Mouse (Mus musculus) MEL (cell line): ENCODE results near the gene Nrg4. TPM values are rescaled to one million over a fixed set of nuclear protein-coding genes. Genes with fewer than 3 reads are reported as not detected.
A peak's percentile ranks its signal among the peaks of the same experiment; 100 is the strongest.
"Not testable (repeated sequence)": the region's sequence is repeated elsewhere in the genome, so short reads cannot be mapped to it uniquely, and the experiment has no call there.

Experiments used
- DNase-seq: peaks from one replicate; pipeline ENCODE4 v3.0.0; 2011; ENCODE audit warnings: low read depth, low spot score
- H3K27ac ChIP-seq: 2 replicates; pipeline ENCODE4 v1.5.1; 2012; ENCODE audit warnings: low read depth, mild to moderate bottlenecking, control low read depth, low read length, moderate library complexity; ENCODE audit not compliant: control insufficient read depth
- H3K27me3 ChIP-seq, 2 experiments: fragments of 150-350 bp in 1 of 2; sonication (generic) in 1 of 2; 2 replicates each; pipeline ENCODE4 v1.6.1; 2012; ENCODE audit warnings: low read length in 2 of 2, mild to moderate bottlenecking in 2 of 2, improper control_type of control experiment in 1 of 2, moderate library complexity in 1 of 2; ENCODE audit not compliant: insufficient read depth in 2 of 2, control insufficient read depth in 1 of 2
- H3K36me3 ChIP-seq, 2 experiments: 2 replicates each; pipeline ENCODE4 v1.6.1; 2012 to 2014; ENCODE audit warnings: low read length in 2 of 2, improper control_type of control experiment in 1 of 2, inconsistent platforms in 1 of 2, mild to moderate bottlenecking in 1 of 2; ENCODE audit not compliant: insufficient read depth in 2 of 2, control insufficient read depth in 1 of 2
- H3K4me1 ChIP-seq, 2 experiments: fragments of 150-350 bp in 1 of 2; sonication (generic) in 1 of 2; 2 replicates each; pipeline ENCODE4 v1.6.1; 2012; ENCODE audit warnings: low read length in 2 of 2, improper control_type of control experiment in 1 of 2, mild to moderate bottlenecking in 1 of 2; ENCODE audit not compliant: insufficient read depth in 2 of 2, control insufficient read depth in 1 of 2
- H3K4me3 ChIP-seq, 2 experiments: fragments of 150-350 bp in 1 of 2; sonication (generic) in 1 of 2; 2 replicates each; pipeline ENCODE4 v1.5.1; 2012; ENCODE audit warnings: low read depth in 2 of 2, low read length in 2 of 2, mild to moderate bottlenecking in 2 of 2, moderate library complexity in 2 of 2, control low read depth in 1 of 2, improper control_type of control experiment in 1 of 2; ENCODE audit not compliant: control insufficient read depth in 1 of 2, insufficient read depth in 1 of 2
- H3K79me2 ChIP-seq: 2 replicates; pipeline ENCODE4 v1.6.1; 2012; ENCODE audit warnings: mild to moderate bottlenecking, low read length, moderate library complexity; ENCODE audit not compliant: control insufficient read depth, poor library complexity, insufficient read depth
- H3K9ac ChIP-seq: 2 replicates; pipeline ENCODE4 v1.6.1; 2012; ENCODE audit warnings: low read depth, mild to moderate bottlenecking, control low read depth, low read length, moderate library complexity; ENCODE audit not compliant: control insufficient read depth, poor library complexity, severe bottlenecking
- H3K9me3 ChIP-seq: fragments of 150-350 bp; sonication (generic); replicated peaks from 2 replicates; pipeline ENCODE4 v1.6.1; 2012; ENCODE audit warnings: mild to moderate bottlenecking, low read length, improper control_type of control experiment, moderate library complexity; ENCODE audit not compliant: insufficient read depth
- CHD2 ChIP-seq: IDR thresholded peaks from 2 replicates; pipeline ENCODE4 v1.6.1; 2011; ENCODE audit warnings: low read length, improper control_type of control experiment
- CTCF ChIP-seq, 3 experiments: IDR thresholded peaks in 2 of 3; conservative IDR thresholded peaks in 1 of 3; 2 replicates each; pipeline ENCODE4 v1.5.1; 2011 to 2012; ENCODE audit warnings: low read length in 3 of 3, low read depth in 2 of 3, mild to moderate bottlenecking in 2 of 3, improper control_type of control experiment in 1 of 3, inconsistent platforms in 1 of 3, mixed read lengths in 1 of 3, moderate library complexity in 1 of 3; ENCODE audit not compliant: control insufficient read depth in 1 of 3, insufficient read depth in 1 of 3, poor library complexity in 1 of 3, severe bottlenecking in 1 of 3
- ETS1 ChIP-seq: IDR thresholded peaks from 2 replicates; pipeline ENCODE4 v1.6.1; 2012; ENCODE audit warnings: low read depth, mild to moderate bottlenecking, inconsistent platforms, low read length, improper control_type of control experiment, moderate library complexity
- GABPA ChIP-seq: IDR thresholded peaks from 2 replicates; pipeline ENCODE4 v1.6.1; 2012; ENCODE audit warnings: low read depth, mild to moderate bottlenecking, inconsistent platforms, low read length, improper control_type of control experiment, moderate library complexity
- HCFC1 ChIP-seq: IDR thresholded peaks from 2 replicates; pipeline ENCODE4 v1.6.1; 2012; ENCODE audit warnings: low read depth, mild to moderate bottlenecking, inconsistent platforms, low read length, improper control_type of control experiment, moderate library complexity
- MEF2A ChIP-seq: IDR thresholded peaks from 2 replicates; pipeline ENCODE4 v1.6.1; 2014; ENCODE audit warnings: low read depth, mild to moderate bottlenecking, inconsistent platforms, low read length, improper control_type of control experiment; ENCODE audit not compliant: poor library complexity, insufficient replicate concordance, severe bottlenecking; ENCODE audit errors: extremely low read depth
- MXI1 ChIP-seq: IDR thresholded peaks from 2 replicates; pipeline ENCODE4 v1.6.1; 2011; ENCODE audit warnings: mild to moderate bottlenecking, low read depth, low read length, improper control_type of control experiment
- NELFE ChIP-seq: IDR thresholded peaks from 2 replicates; pipeline ENCODE4 v1.6.1; 2011; ENCODE audit warnings: low read depth, low read length, improper control_type of control experiment
- POLR2A ChIP-seq, 2 experiments: IDR thresholded peaks; 2 replicates each; pipeline ENCODE4 v1.6.1; 2011 to 2012; ENCODE audit warnings: low read length in 2 of 2, mild to moderate bottlenecking in 2 of 2, control low read depth in 1 of 2, improper control_type of control experiment in 1 of 2, low read depth in 1 of 2, moderate library complexity in 1 of 2; ENCODE audit not compliant: control insufficient read depth in 1 of 2, insufficient read depth in 1 of 2, poor library complexity in 1 of 2
- POLR2AphosphoS2 ChIP-seq: IDR thresholded peaks from 2 replicates; pipeline ENCODE4 v1.6.1; 2011; ENCODE audit warnings: low read length, improper control_type of control experiment
- RAD21 ChIP-seq: IDR thresholded peaks from 2 replicates; pipeline ENCODE4 v1.6.1; 2011; ENCODE audit warnings: mild to moderate bottlenecking, low read depth, low read length, improper control_type of control experiment
- SMC3 ChIP-seq: IDR thresholded peaks from 2 replicates; pipeline ENCODE4 v1.6.1; 2011; ENCODE audit warnings: low read depth, low read length, improper control_type of control experiment
- TBP ChIP-seq: IDR thresholded peaks from 2 replicates; pipeline ENCODE4 v1.8.0; 2011; ENCODE audit warnings: low read depth, low read length, improper control_type of control experiment
- USF2 ChIP-seq, 2 experiments: IDR thresholded peaks; 2 replicates each; pipeline ENCODE4 v1.6.1; 2011 to 2012; ENCODE audit warnings: improper control_type of control experiment in 2 of 2, low read length in 2 of 2, borderline replicate concordance in 1 of 2, inconsistent platforms in 1 of 2, low read depth in 1 of 2, mild to moderate bottlenecking in 1 of 2; ENCODE audit not compliant: insufficient read depth in 1 of 2
- ZC3H11A ChIP-seq: IDR thresholded peaks from 2 replicates; pipeline ENCODE4 v1.6.1; 2012; ENCODE audit warnings: low read depth, mild to moderate bottlenecking, inconsistent platforms, low read length, improper control_type of control experiment
- polyA plus RNA-seq, 2 experiments: library from polyadenylated mRNA; stranded (reverse) in 1 of 2; unstranded in 1 of 2; fragments of >175 nt in 1 of 2; fragments of >200 nt in 1 of 2; gene quantifications; 2 replicates each; pipeline versions ENCODE4 v1.2.1 to v1.2.4; 2012; ENCODE audit warnings: low replicate concordance in 2 of 2, low read depth in 1 of 2; ENCODE audit not compliant: insufficient read length in 2 of 2, insufficient read depth in 1 of 2, missing spikeins in 1 of 2
- total RNA-seq: library from RNA; depleted of rRNA; stranded (reverse); fragments of 300-350 nt; gene quantifications from 2 replicates; pipeline ENCODE4 v1.2.3, GENCODE M21; 2012

Gene Nrg4
- total and polyA plus RNA-seq, 3 experiments, result 0.08 to 0.67 TPM; not detected in 1

GRCm38 (mm10) chr9:55252097-55252496 lies 74.5 kb downstream of the Nrg4 start:
- H3K27ac ChIP-seq, H3K9ac ChIP-seq, H3K4me3 ChIP-seq, H3K9me3 ChIP-seq, H3K79me2 ChIP-seq, H3K36me3 ChIP-seq, H3K27me3 ChIP-seq, H3K4me1 ChIP-seq: not testable (repeated sequence)
- TF ChIP-seq ZC3H11A (0 out of 2 replicates have a peak, but pooled peaks have one; percentile 29), SMC3 (peak; percentile 68), TBP (peak; percentile 66), RAD21 (peak; percentile 58), CTCF (IDR thresholded peaks at IDR 0.05 in 2 of 3, conservative IDR thresholded peaks at IDR 0.05 in 1 of 3; ENCODE audit: control insufficient read depth in 1 of 3, insufficient read depth in 1 of 3, low read depth in 2 of 3, low read length in 3 of 3, poor library complexity in 1 of 3, severe bottlenecking in 1 of 3) (peak; percentile 31 to 64 (median 49); a peak in 4 of 6 replicates)
- DNase-seq, result peak; percentile 62

GRCm38 (mm10) chr9:55250595-55251247 lies 75.9 kb downstream of the Nrg4 start:
- Histone ChIP-seq H3K36me3 (peaks cover 0 to 2% of the 10 kb centered on the region in 2 experiments; a peak in 2 of 4 replicates), H3K27ac (no peak overlapping the region), H3K9me3 (no peaks in the 10 kb centered on the region), H3K4me3 (no peak overlapping the region), H3K27me3 (peaks cover 0 to 2% of the 10 kb centered on the region in 2 experiments; a peak in 2 of 4 replicates), H3K9ac (no peak overlapping the region), H3K4me1 (0 out of 4 replicates have a peak, but pooled peaks cover 0 to 2% of the 10 kb centered on the region in 2 experiments), H3K79me2 (no peaks in the 10 kb centered on the region)
- TF ChIP-seq USF2 (IDR thresholded peaks at IDR 0.05; ENCODE audit: borderline replicate concordance in 1 of 2, insufficient read depth in 1 of 2, low read depth in 1 of 2, low read length in 2 of 2) (no peak), RAD21 (no peak), ZC3H11A (no peak), POLR2A (IDR thresholded peaks at IDR 0.05; ENCODE audit: control insufficient read depth in 1 of 2, insufficient read depth in 1 of 2, low read depth in 1 of 2, low read length in 2 of 2, poor library complexity in 1 of 2) (no peak), HCFC1 (no peak), MEF2A (no peak), MXI1 (no peak), ETS1 (no peak), CHD2 (no peak), NELFE (no peak), POLR2AphosphoS2 (no peak), TBP (no peak), GABPA (no peak)
- no peak for DNase-seq
